In the genomic region with DNA sequence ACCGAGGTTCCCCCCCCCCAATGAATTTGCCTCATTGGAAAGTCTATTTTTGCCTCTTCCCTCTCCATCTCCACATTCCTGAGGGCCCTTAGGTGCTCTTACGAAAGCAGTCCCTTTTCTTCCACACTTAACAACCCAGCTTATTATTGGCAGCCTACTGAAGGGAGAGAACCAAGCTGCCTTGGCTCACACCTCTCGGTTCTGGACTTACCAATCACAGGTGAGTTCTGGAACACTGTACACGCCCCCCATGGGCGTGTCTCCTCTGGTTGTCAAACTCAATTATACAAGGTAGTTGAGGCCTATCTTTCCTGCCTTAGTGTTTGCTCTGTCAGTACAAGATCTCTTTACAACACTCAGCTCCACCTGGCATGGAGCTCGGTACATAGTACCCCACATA, we compare ENCODE assay signal across 32 mouse cellular contexts. TPM values are rescaled to one million over a fixed set of nuclear protein-coding genes. Genes with fewer than 3 reads are reported as not detected.
A peak's percentile ranks its signal among the peaks of the same experiment; 100 is the strongest.
DNase-seq lines count a peak whose midpoint lies in the region; ATAC-seq and TF ChIP-seq lines count a peak whose summit lies in the region.
"Had no signal": no experiment of that assay in that cellular context is flagged by ENCODE, and none has a peak within 500 bp of the region (broad histone marks: within the 10 kb centered on the region; RNA-seq: fewer than 3 reads in every experiment).

No protein-coding gene starts in this region.

- DNase-seq in intestine, embryonic 14.5 days (ENCODE audit: low spot score), result peak; percentile 43
- peak; percentile 58 for DNase-seq in MEL (ENCODE audit: low read depth, low spot score)
- DNase-seq in lung, adult 18-20 months, result peak; percentile 83 to 88
- peak; percentile 92 for DNase-seq in lung, postnatal 36 days
- no peak for DNase-seq in kidney, postnatal 14 days
- no peak for DNase-seq in layer of hippocampus, postnatal 36 days
- DNase-seq in cerebellum, postnatal 14 days, result no peak
- DNase-seq: adrenal gland, postnatal 25 days; cerebellum, adult 9-10 months; gastrocnemius, postnatal 36 days; heart, postnatal 14 days; right cerebral cortex, adult 18-20 months; thymus, postnatal 4 days had no signal

- H3K79me2 ChIP-seq in MEL (ENCODE audit: control insufficient read depth, insufficient read depth, low read length, poor library complexity), result no peaks in the 10 kb centered on the region

- H3K9me3 ChIP-seq in intestine, embryonic 14.5 days (ENCODE audit: control insufficient read depth, low read length), result no peaks in the 10 kb centered on the region
- no peaks in the 10 kb centered on the region for H3K9me3 ChIP-seq in intestine, embryonic 15.5 days
- H3K9me3 ChIP-seq in MEL (replicated peaks; ENCODE audit: insufficient read depth, low read length), result no peaks in the 10 kb centered on the region
- H3K9me3 ChIP-seq: forebrain, embryonic 12.5 days; hindbrain, embryonic 13.5 days; kidney, embryonic 15.5 days; liver, embryonic 15.5 days; midbrain, embryonic 12.5 days had no signal

- H3K4me2 ChIP-seq in intestine, embryonic 14.5 days (ENCODE audit: low read length), result no peak overlapping the region
- H3K4me2 ChIP-seq in intestine, embryonic 15.5 days (replicated peaks), result no peak overlapping the region
- H3K4me2 ChIP-seq: forebrain, embryonic 12.5 days; heart, embryonic 11.5 days; hindbrain, embryonic 13.5 days; kidney, embryonic 15.5 days; liver, embryonic 15.5 days; midbrain, embryonic 12.5 days had no signal

- no peak for TF ChIP-seq RAD21 in MEL (IDR thresholded peaks at IDR 0.05; ENCODE audit: low read depth, low read length)

- ATAC-seq in intestine, embryonic 14.5 days (replicated peaks; ENCODE audit: low FRiP score, low TSS enrichment, low read depth), result no peak
- no peak for ATAC-seq in intestine, embryonic 15.5 days
- ATAC-seq: intestine, postnatal 0 days had no signal

- 75% methylated on average over 6 of the region's 6 CpGs for WGBS in intestine, embryonic 14.5 days
- 72% methylated on average over 6 of the region's 6 CpGs for WGBS in intestine, embryonic 15.5 days

- H3K4me3 ChIP-seq in intestine, embryonic 14.5 days (ENCODE audit: low read depth, low read length), result no peak overlapping the region
- no peak overlapping the region for H3K4me3 ChIP-seq in intestine, embryonic 15.5 days (replicated peaks)
- H3K4me3 ChIP-seq in MEL (ENCODE audit: control insufficient read depth in 1 of 2, insufficient read depth in 1 of 2, low read depth in 2 of 2, low read length in 2 of 2), result no peak overlapping the region
- H3K4me3 ChIP-seq: forebrain, embryonic 12.5 days; hindbrain, embryonic 13.5 days; kidney, embryonic 15.5 days; liver, embryonic 15.5 days; midbrain, embryonic 12.5 days had no signal

- no peaks in the 10 kb centered on the region for H3K36me3 ChIP-seq in intestine, embryonic 14.5 days (ENCODE audit: control insufficient read depth, insufficient read depth, low read length)
- no peaks in the 10 kb centered on the region for H3K36me3 ChIP-seq in intestine, embryonic 15.5 days
- no peaks in the 10 kb centered on the region for H3K36me3 ChIP-seq in MEL (ENCODE audit: control insufficient read depth in 1 of 2, insufficient read depth in 2 of 2, low read length in 2 of 2)
- H3K36me3 ChIP-seq: forebrain, embryonic 12.5 days; hindbrain, embryonic 13.5 days; kidney, embryonic 15.5 days; liver, embryonic 15.5 days; midbrain, embryonic 12.5 days had no signal

- no peak for TF ChIP-seq EP300 in MEL (IDR thresholded peaks at IDR 0.05; ENCODE audit: low read depth in 1 of 2, low read length in 2 of 2)

- TF ChIP-seq CTCF in MEL (IDR thresholded peaks at IDR 0.05 in 2 of 3, conservative IDR thresholded peaks at IDR 0.05 in 1 of 3; ENCODE audit: control insufficient read depth in 1 of 3, insufficient read depth in 1 of 3, low read depth in 2 of 3, low read length in 3 of 3, poor library complexity in 1 of 3, severe bottlenecking in 1 of 3), result no peak

- no peak overlapping the region for H3K27ac ChIP-seq in intestine, embryonic 14.5 days (ENCODE audit: low read depth)
- no peak overlapping the region for H3K27ac ChIP-seq in intestine, embryonic 15.5 days
- H3K27ac ChIP-seq in MEL (ENCODE audit: control insufficient read depth, low read depth, low read length), result no peak overlapping the region
- H3K27ac ChIP-seq: forebrain, embryonic 12.5 days; hindbrain, embryonic 13.5 days; kidney, embryonic 15.5 days; liver, embryonic 15.5 days; midbrain, embryonic 12.5 days had no signal

- no peaks in the 10 kb centered on the region for H3K4me1 ChIP-seq in intestine, embryonic 14.5 days (replicated peaks; ENCODE audit: control insufficient read depth, insufficient read depth, low read length)
- no peaks in the 10 kb centered on the region for H3K4me1 ChIP-seq in intestine, embryonic 15.5 days (replicated peaks)
- H3K4me1 ChIP-seq in MEL (ENCODE audit: control insufficient read depth in 1 of 2, insufficient read depth in 2 of 2, low read length in 2 of 2), result no peaks in the 10 kb centered on the region
- H3K4me1 ChIP-seq: forebrain, embryonic 12.5 days; kidney, embryonic 15.5 days; liver, embryonic 15.5 days; midbrain, embryonic 12.5 days had no signal

- no peaks in the 10 kb centered on the region for H3K27me3 ChIP-seq in intestine, embryonic 14.5 days (replicated peaks; ENCODE audit: control insufficient read depth, insufficient read depth, low read length)
- H3K27me3 ChIP-seq in intestine, embryonic 15.5 days (replicated peaks), result no peaks in the 10 kb centered on the region
- peaks cover 2 to 3% of the 10 kb centered on the region in 2 experiments; a peak in 3 of 4 replicates for H3K27me3 ChIP-seq in MEL (ENCODE audit: control insufficient read depth in 1 of 2, insufficient read depth in 2 of 2, low read length in 2 of 2)
- H3K27me3 ChIP-seq: forebrain, embryonic 12.5 days; hindbrain, embryonic 13.5 days; kidney, embryonic 15.5 days; liver, embryonic 15.5 days; midbrain, embryonic 12.5 days had no signal

- no peak overlapping the region for H3K9ac ChIP-seq in intestine, embryonic 14.5 days (ENCODE audit: low read length)
- no peak overlapping the region for H3K9ac ChIP-seq in intestine, embryonic 15.5 days
- H3K9ac ChIP-seq in MEL (ENCODE audit: control insufficient read depth, low read depth, low read length, poor library complexity, severe bottlenecking), result no peak overlapping the region
- H3K9ac ChIP-seq: forebrain, embryonic 12.5 days; hindbrain, embryonic 13.5 days; kidney, embryonic 15.5 days; liver, embryonic 15.5 days; midbrain, embryonic 12.5 days had no signal

- TF ChIP-seq POLR2A in MEL (IDR thresholded peaks at IDR 0.05; ENCODE audit: control insufficient read depth in 1 of 2, insufficient read depth in 1 of 2, low read depth in 1 of 2, low read length in 2 of 2, poor library complexity in 1 of 2), result no peak

TF ChIP-seq in MEL, 35 proteins besides CTCF, POLR2A, EP300 and RAD21:
- TF ChIP-seq POLR2AphosphoS2 (IDR thresholded peaks at IDR 0.05; ENCODE audit: low read length) (no peak), POLR2AphosphoS5 (IDR thresholded peaks at IDR 0.05; ENCODE audit: borderline replicate concordance, low read depth, low read length) (no peak), MAZ (IDR thresholded peaks at IDR 0.05; ENCODE audit: low read depth, low read length) (no peak), ELF1 (IDR thresholded peaks at IDR 0.05; ENCODE audit: low read depth, low read length) (no peak), TAL1 (IDR thresholded peaks at IDR 0.05; ENCODE audit: low read length) (no peak), NELFE (IDR thresholded peaks at IDR 0.05; ENCODE audit: low read depth, low read length) (no peak), MYB (IDR thresholded peaks at IDR 0.05; ENCODE audit: low read depth, low read length) (no peak), MAX (IDR thresholded peaks at IDR 0.05; ENCODE audit: low read length) (no peak), CHD2 (IDR thresholded peaks at IDR 0.05; ENCODE audit: low read length) (no peak), SIN3A (IDR thresholded peaks at IDR 0.05; ENCODE audit: low read length) (no peak), UBTF (IDR thresholded peaks at IDR 0.05; ENCODE audit: borderline replicate concordance, insufficient read depth, low read depth, low read length) (no peak)

RNA-seq across cellular contexts. Expression of a gene that starts 13.8 kb away (rescaled TPM):
- polyA plus RNA-seq in intestine, embryonic 14.5 days (2014; fragmentation: Nextera tagmentation; extraction: Ambion mirVana), result 0.11 TPM in 1 of 2 replicates, not detected in the other
- 0.08 TPM in 1 of 2 replicates, not detected in the other for polyA plus RNA-seq in intestine, embryonic 15.5 days (2015; fragmentation: Nextera tagmentation; extraction: Ambion mirVana)
- not detected in 2 replicates for total RNA-seq in MEL (2012; rRNA removed)
- not detected for polyA plus RNA-seq in MEL (2012; ENCODE audit: insufficient read depth in 1 of 2, insufficient read length in 2 of 2, low read depth in 1 of 2, low replicate concordance in 2 of 2, missing spikeins in 1 of 2)
- total RNA-seq in layer of hippocampus, postnatal 36 days (2021), result not detected
- total RNA-seq: adrenal gland, postnatal 25 days; gastrocnemius, postnatal 36 days; heart, postnatal 14 days; layer of hippocampus, postnatal 10 days; megakaryocyte progenitor cell, adult 5-6 weeks; monocyte, adult 5-6 weeks had no signal
- polyA plus RNA-seq: embryonic facial prominence, embryonic 11.5 days; forebrain, embryonic 12.5 days; heart, embryonic 11.5 days; hindbrain, embryonic 13.5 days; limb, embryonic 11.5 days; liver, embryonic 15.5 days; midbrain, embryonic 12.5 days; testis, adult 2 months had no signal

RNA-seq across cellular contexts. Expression of a gene that starts 35.0 kb away (rescaled TPM):
- 1.3 and 1.7 TPM in 2 replicates for polyA plus RNA-seq in intestine, embryonic 14.5 days (2014; fragmentation: Nextera tagmentation; extraction: Ambion mirVana)
- polyA plus RNA-seq in intestine, embryonic 15.5 days (2015; fragmentation: Nextera tagmentation; extraction: Ambion mirVana), result 2.5 and 2.6 TPM in 2 replicates
- total RNA-seq in MEL (2012; rRNA removed), result 0.69 and 2.9 TPM in 2 replicates
- 1 to 10 TPM in 1 of 2 experiments, not detected in 1; 2.3 TPM for polyA plus RNA-seq in MEL (2012; ENCODE audit: insufficient read depth in 1 of 2, insufficient read length in 2 of 2, low read depth in 1 of 2, low replicate concordance in 2 of 2, missing spikeins in 1 of 2)
- not detected for total RNA-seq in layer of hippocampus, postnatal 36 days (2021)
- total RNA-seq: adrenal gland, postnatal 25 days; gastrocnemius, postnatal 36 days; layer of hippocampus, postnatal 10 days had no signal
- polyA plus RNA-seq: C2C12; cortical plate, adult 2 months; frontal cortex, adult 2 months; testis, adult 2 months had no signal

RNA-seq across cellular contexts. Expression of a gene that starts 37.7 kb away (rescaled TPM):
- 0.32 TPM in 1 of 2 replicates, not detected in the other for polyA plus RNA-seq in intestine, embryonic 14.5 days (2014; fragmentation: Nextera tagmentation; extraction: Ambion mirVana)
- polyA plus RNA-seq in intestine, embryonic 15.5 days (2015; fragmentation: Nextera tagmentation; extraction: Ambion mirVana), result 0.20 and 0.23 TPM in 2 replicates
- not detected in 2 replicates for total RNA-seq in MEL (2012; rRNA removed)
- not detected for polyA plus RNA-seq in MEL (2012; ENCODE audit: insufficient read depth in 1 of 2, insufficient read length in 2 of 2, low read depth in 1 of 2, low replicate concordance in 2 of 2, missing spikeins in 1 of 2)
- total RNA-seq in layer of hippocampus, postnatal 36 days (2021), result under 1 TPM; 0.18 to 0.20 TPM
- total RNA-seq: adrenal gland, postnatal 25 days; gastrocnemius, postnatal 36 days; heart, postnatal 14 days; megakaryocyte progenitor cell, adult 5-6 weeks; monocyte, adult 5-6 weeks had no signal
- polyA plus RNA-seq: C2C12; embryonic facial prominence, embryonic 11.5 days; forebrain, embryonic 12.5 days; heart, embryonic 11.5 days; hindbrain, embryonic 13.5 days; intestine, postnatal 0 days; large intestine, adult 2 months; limb, embryonic 11.5 days; liver, embryonic 15.5 days; midbrain, embryonic 12.5 days; neural tube, embryonic 11.5 days had no signal

Comparison
In these comparisons a context has a peak if more than half of its experiments do, and no peak if none do; other contexts are left out.
1. DNase-seq: peak in intestine, embryonic 14.5 days (single experiment), MEL (single experiment), lung, adult 18-20 months (2 of 2) and lung, postnatal 36 days (single experiment); none in kidney, postnatal 14 days (single experiment), layer of hippocampus, postnatal 36 days (0 of 2) and cerebellum, postnatal 14 days (0 of 2).